Mouse (Mus musculus): Measurements from ENCODE around the gene Ctc1. TPM values are rescaled to one million over a fixed set of nuclear protein-coding genes. Genes with fewer than 3 reads are reported as not detected.

Ctc1 gene
- total and polyA plus RNA-seq, 2 experiments from 2014 or later = 46.8 to 67.7 TPM

GRCm38 (mm10) chr11:69080855-69081222 lies 65.1 kb downstream of the Ctc1 start:
- WGBS = 84% methylated on average over 8 of the region's 8 CpGs
- no peak overlapping the region for H3K27ac ChIP-seq (ENCODE audit: low read depth, low read length)
- ATAC-seq (ENCODE audit: low FRiP score) (no peak), DNase-seq (ENCODE audit: low spot score) (no peak)
- no peaks in the 10 kb centered on the region for H3K4me1 ChIP-seq (ENCODE audit: insufficient read depth, low read length)
- no peak for TF ChIP-seq CTCF (IDR thresholded peaks at IDR 0.05)
- H3K4me2 ChIP-seq (ENCODE audit: low read depth, low read length, poor library complexity, severe bottlenecking) = no peak overlapping the region
- no peaks in the 10 kb centered on the region for H3K27me3 ChIP-seq (ENCODE audit: insufficient read depth, low read length)
- H3K9me3 ChIP-seq (ENCODE audit: low read length) = no peaks in the 10 kb centered on the region
- H3K4me3 ChIP-seq (ENCODE audit: low read depth, low read length) = no peak overlapping the region
- H3K9ac ChIP-seq (replicated peaks; ENCODE audit: low read length, poor library complexity, severe bottlenecking) = no peak overlapping the region
- H3K36me3 ChIP-seq (ENCODE audit: insufficient read depth, low read length) = no peaks in the 10 kb centered on the region

GRCm38 (mm10) chr11:69081613-69082012 lies 65.9 kb downstream of the Ctc1 start:
- DNase-seq (ENCODE audit: low spot score) (no peak), ATAC-seq (ENCODE audit: low FRiP score) (no peak)
- H3K9me3 ChIP-seq (ENCODE audit: low read length) = no peaks in the 10 kb centered on the region
- H3K4me1 ChIP-seq (ENCODE audit: insufficient read depth, low read length) = no peaks in the 10 kb centered on the region
- no peaks in the 10 kb centered on the region for H3K27me3 ChIP-seq (ENCODE audit: insufficient read depth, low read length)
- H3K9ac ChIP-seq (replicated peaks; ENCODE audit: low read length, poor library complexity, severe bottlenecking) = no peak overlapping the region
- H3K27ac ChIP-seq (ENCODE audit: low read depth, low read length) = no peak overlapping the region
- no peak for TF ChIP-seq CTCF (IDR thresholded peaks at IDR 0.05)
- H3K4me2 ChIP-seq (ENCODE audit: low read depth, low read length, poor library complexity, severe bottlenecking) = no peak overlapping the region
- no peaks in the 10 kb centered on the region for H3K36me3 ChIP-seq (ENCODE audit: insufficient read depth, low read length)
- WGBS = 88% methylated on average over 7 of the region's 7 CpGs
- no peak overlapping the region for H3K4me3 ChIP-seq (ENCODE audit: low read depth, low read length)

- peaks cover 13% of the 10 kb centered on the region; the same call in 1 of the 2 replicates for H3K4me1 ChIP-seq (ENCODE audit: insufficient read depth, low read length)
- no peak overlapping the region for H3K4me3 ChIP-seq (ENCODE audit: low read depth, low read length)
Observed at GRCm38 (mm10) chr11:69085608-69086007, 69.9 kb downstream of the Ctc1 start.

More at GRCm38 (mm10) chr11:69085608-69086007, 69.9 kb downstream of the Ctc1 start:
- Histone ChIP-seq H3K4me2 (ENCODE audit: low read depth, low read length, poor library complexity, severe bottlenecking) (no peak overlapping the region), H3K27ac (ENCODE audit: low read depth, low read length) (no peak overlapping the region), H3K9ac (replicated peaks; ENCODE audit: low read length, poor library complexity, severe bottlenecking) (no peak overlapping the region), H3K27me3 (ENCODE audit: insufficient read depth, low read length) (no peaks in the 10 kb centered on the region), H3K36me3 (ENCODE audit: insufficient read depth, low read length) (peaks cover 7% of the 10 kb centered on the region; the same call in 1 of the 2 replicates), H3K9me3 (ENCODE audit: low read length) (no peaks in the 10 kb centered on the region)
- WGBS = 62% methylated on average over 6 of the region's 6 CpGs
- ATAC-seq (ENCODE audit: low FRiP score) (no peak), DNase-seq (ENCODE audit: low spot score) (no peak)
- no peak for TF ChIP-seq CTCF (IDR thresholded peaks at IDR 0.05)

Small RNAs within 50 kb of the gene (microRNA-seq; reads per million reads assigned to microRNA genes)
- gene Mir3062 (ENCODE audit: borderline number of aligned reads) = 6.7 reads per million, percentile 13 among the genes with 10 or more reads in this experiment

Other genes with a start within 250 kb of the Ctc1 start
- 88.0 and 114 TPM in 2 replicates for gene Ndel1, start 144.1 kb upstream of the Ctc1 start, total RNA-seq (2014; rRNA removed)
- 106 and 112 TPM in 2 replicates for gene Ndel1, start 144.1 kb upstream of the Ctc1 start, polyA plus RNA-seq (2015; fragmentation: Nextera tagmentation; extraction: Ambion mirVana)
- gene Rnf222, start 127.4 kb upstream of the Ctc1 start, total RNA-seq (2014; rRNA removed) = 0.11 TPM in 1 of 2 replicates, not detected in the other
- not detected in 2 replicates for gene Rnf222, start 127.4 kb upstream of the Ctc1 start, polyA plus RNA-seq (2015; fragmentation: Nextera tagmentation; extraction: Ambion mirVana)
- gene Rpl26, start 114.3 kb upstream of the Ctc1 start, total RNA-seq (2014; rRNA removed) = 1,124 and 1,179 TPM in 2 replicates
- gene Rpl26, start 114.3 kb upstream of the Ctc1 start, polyA plus RNA-seq (2015; fragmentation: Nextera tagmentation; extraction: Ambion mirVana) = 561 and 573 TPM in 2 replicates
- gene Odf4, start 88.8 kb upstream of the Ctc1 start, total RNA-seq (2014; rRNA removed) = 1.5 and 4.3 TPM in 2 replicates
- 0.52 and 2.2 TPM in 2 replicates for gene Odf4, start 88.8 kb upstream of the Ctc1 start, polyA plus RNA-seq (2015; fragmentation: Nextera tagmentation; extraction: Ambion mirVana)
- gene Arhgef15, start 58.4 kb upstream of the Ctc1 start, total RNA-seq (2014; rRNA removed) = 23.3 and 50.8 TPM in 2 replicates
- 27.6 and 34.3 TPM in 2 replicates for gene Arhgef15, start 58.4 kb upstream of the Ctc1 start, polyA plus RNA-seq (2015; fragmentation: Nextera tagmentation; extraction: Ambion mirVana)
- 0.93 and 1.4 TPM in 2 replicates for gene Slc25a35, start 47.8 kb upstream of the Ctc1 start, total RNA-seq (2014; rRNA removed)
- 1.5 and 2.0 TPM in 2 replicates for gene Slc25a35, start 47.8 kb upstream of the Ctc1 start, polyA plus RNA-seq (2015; fragmentation: Nextera tagmentation; extraction: Ambion mirVana)
- gene Rangrf, start 40.7 kb upstream of the Ctc1 start, total RNA-seq (2014; rRNA removed) = 12.0 and 25.0 TPM in 2 replicates
- 18.9 and 20.2 TPM in 2 replicates for gene Rangrf, start 40.7 kb upstream of the Ctc1 start, polyA plus RNA-seq (2015; fragmentation: Nextera tagmentation; extraction: Ambion mirVana)
- gene Pfas, start 7.5 kb upstream of the Ctc1 start, total RNA-seq (2014; rRNA removed) = 28.3 and 28.7 TPM in 2 replicates
- gene Pfas, start 7.5 kb upstream of the Ctc1 start, polyA plus RNA-seq (2015; fragmentation: Nextera tagmentation; extraction: Ambion mirVana) = 13.9 and 14.1 TPM in 2 replicates
- gene Aurkb, start 29.7 kb downstream of the Ctc1 start, total RNA-seq (2014; rRNA removed) = 6.9 and 10.5 TPM in 2 replicates
- 6.0 and 6.9 TPM in 2 replicates for gene Aurkb, start 29.7 kb downstream of the Ctc1 start, polyA plus RNA-seq (2015; fragmentation: Nextera tagmentation; extraction: Ambion mirVana)
- 33.3 and 39.0 TPM in 2 replicates for gene Borcs6, start 43.8 kb downstream of the Ctc1 start, total RNA-seq (2014; rRNA removed)
- gene Borcs6, start 43.8 kb downstream of the Ctc1 start, polyA plus RNA-seq (2015; fragmentation: Nextera tagmentation; extraction: Ambion mirVana) = 21.1 and 21.3 TPM in 2 replicates
- gene Tmem107, start 54.9 kb downstream of the Ctc1 start, total RNA-seq (2014; rRNA removed) = 42.4 and 61.8 TPM in 2 replicates
- gene Tmem107, start 54.9 kb downstream of the Ctc1 start, polyA plus RNA-seq (2015; fragmentation: Nextera tagmentation; extraction: Ambion mirVana) = 23.8 and 27.8 TPM in 2 replicates
- gene Vamp2, start 72.6 kb downstream of the Ctc1 start, total RNA-seq (2014; rRNA removed) = 144 and 157 TPM in 2 replicates
- 591 and 600 TPM in 2 replicates for gene Vamp2, start 72.6 kb downstream of the Ctc1 start, polyA plus RNA-seq (2015; fragmentation: Nextera tagmentation; extraction: Ambion mirVana)
- gene Per1, start 79.3 kb downstream of the Ctc1 start, total RNA-seq (2014; rRNA removed) = 28.5 and 47.1 TPM in 2 replicates
- 11.8 and 15.4 TPM in 2 replicates for gene Per1, start 79.3 kb downstream of the Ctc1 start, polyA plus RNA-seq (2015; fragmentation: Nextera tagmentation; extraction: Ambion mirVana)
- 1.2 and 2.1 TPM in 2 replicates for gene Hes7, start 104.5 kb downstream of the Ctc1 start, total RNA-seq (2014; rRNA removed)
- gene Hes7, start 104.5 kb downstream of the Ctc1 start, polyA plus RNA-seq (2015; fragmentation: Nextera tagmentation; extraction: Ambion mirVana) = 1.7 and 2.0 TPM in 2 replicates
- gene 9130213A22Rik, start 106.7 kb downstream of the Ctc1 start, total RNA-seq (2014; rRNA removed) = 1.0 and 1.6 TPM in 2 replicates
- gene 9130213A22Rik, start 106.7 kb downstream of the Ctc1 start, polyA plus RNA-seq (2015; fragmentation: Nextera tagmentation; extraction: Ambion mirVana) = 1.2 and 1.4 TPM in 2 replicates
- 16.3 and 19.4 TPM in 2 replicates for gene Aloxe3, start 110.0 kb downstream of the Ctc1 start, total RNA-seq (2014; rRNA removed)
- 17.8 and 21.4 TPM in 2 replicates for gene Aloxe3, start 110.0 kb downstream of the Ctc1 start, polyA plus RNA-seq (2015; fragmentation: Nextera tagmentation; extraction: Ambion mirVana)
- 1.0 and 1.5 TPM in 2 replicates for gene Alox12b, start 141.1 kb downstream of the Ctc1 start, total RNA-seq (2014; rRNA removed)
- gene Alox12b, start 141.1 kb downstream of the Ctc1 start, polyA plus RNA-seq (2015; fragmentation: Nextera tagmentation; extraction: Ambion mirVana) = 0.67 and 0.91 TPM in 2 replicates
- gene Alox8, start 181.9 kb downstream of the Ctc1 start, total RNA-seq (2014; rRNA removed) = 3.5 and 4.1 TPM in 2 replicates
- 2.0 and 2.1 TPM in 2 replicates for gene Alox8, start 181.9 kb downstream of the Ctc1 start, polyA plus RNA-seq (2015; fragmentation: Nextera tagmentation; extraction: Ambion mirVana)
- 1.3 and 1.4 TPM in 2 replicates for gene Gucy2e, start 221.1 kb downstream of the Ctc1 start, total RNA-seq (2014; rRNA removed)
- 0.97 and 1.0 TPM in 2 replicates for gene Gucy2e, start 221.1 kb downstream of the Ctc1 start, polyA plus RNA-seq (2015; fragmentation: Nextera tagmentation; extraction: Ambion mirVana)

All from midbrain, postnatal 0 days (tissue).